Mouse (Mus musculus) WW6 (cell line): ENCODE measurements at regions not wholly inside any gene's neighbourhood (a gene's known extent, or its start where the extent isn't known, plus 50 kb on each side); places are given as distances from the start of the nearest gene placed in this dataset.

Source experiments
- DNase-seq: peaks from one replicate; pipeline ENCODE4 v3.0.0-alpha.2; 2013; ENCODE audit warnings: low read depth, low spot score

DNA sequence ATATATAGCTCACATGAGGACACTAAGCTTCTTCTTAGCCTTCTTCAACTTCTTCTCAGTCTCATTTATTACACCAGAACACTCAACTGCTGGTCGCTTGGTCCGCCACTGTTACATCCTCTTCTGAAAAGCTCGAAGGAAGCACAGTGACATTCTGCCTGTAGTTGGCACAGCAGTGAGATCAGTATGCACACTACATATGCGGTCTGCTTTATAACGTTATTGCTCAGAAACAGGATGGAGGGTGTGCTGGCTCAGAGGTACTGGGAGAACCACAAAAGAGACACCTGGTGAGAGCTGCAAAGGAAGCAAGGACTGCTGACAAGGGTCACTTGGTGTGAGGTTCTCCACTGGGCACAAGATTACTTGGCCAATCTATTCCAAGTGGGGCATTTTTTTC lies 179.5 kb downstream of the Ets1 start:
- no peak for DNase-seq

GRCm38 (mm10) chr9:32816649-32817425 lies 180.8 kb downstream of the Ets1 start:
- DNase-seq = no peak

DNA sequence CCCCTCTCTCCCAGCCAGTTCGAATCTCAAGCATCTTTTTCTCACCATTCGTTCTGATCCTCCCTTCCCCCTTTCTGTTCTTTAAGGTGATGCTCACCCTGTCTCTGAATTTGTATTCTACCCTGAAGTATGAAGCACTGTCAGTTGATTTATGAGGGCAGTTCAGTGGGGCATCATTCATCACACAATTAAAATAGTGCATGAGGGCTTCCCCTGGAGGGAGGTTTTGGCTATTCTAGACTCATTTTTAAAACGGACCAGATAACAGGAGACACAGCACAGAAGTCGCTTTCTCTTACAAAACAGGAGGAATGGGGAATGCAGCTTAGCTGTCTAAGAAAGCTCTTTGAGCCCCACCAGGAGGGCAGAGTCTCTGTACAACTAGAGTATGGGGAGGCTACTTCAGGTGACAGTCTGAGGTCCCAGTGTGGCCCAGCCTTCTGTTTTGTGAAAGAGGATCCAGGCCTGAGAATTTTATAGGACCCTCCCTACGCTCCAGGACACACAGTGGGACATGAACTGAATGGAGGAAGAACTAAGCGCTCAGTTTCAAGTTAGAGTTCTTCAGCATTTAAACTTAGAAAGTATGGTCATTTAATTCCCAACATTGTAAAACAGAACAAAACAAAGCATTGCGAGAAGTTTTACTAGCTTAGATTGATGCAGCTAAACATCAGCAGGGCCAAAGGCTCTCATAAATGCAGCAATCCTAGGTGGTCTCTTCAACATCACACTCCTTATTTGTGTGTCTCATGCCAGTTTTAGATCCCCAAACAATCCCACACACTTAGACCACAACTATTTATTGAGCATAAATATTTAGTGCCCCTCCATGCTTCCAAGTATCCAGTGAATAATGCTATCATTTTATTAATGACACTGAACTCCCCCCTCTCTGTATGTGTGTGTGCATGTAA lies 181.7 kb downstream of the Ets1 start:
- no peak for DNase-seq

- no peak for DNase-seq
Measured at GRCm38 (mm10) chr9:32823439-32824133, 187.6 kb downstream of the Ets1 start.

DNA sequence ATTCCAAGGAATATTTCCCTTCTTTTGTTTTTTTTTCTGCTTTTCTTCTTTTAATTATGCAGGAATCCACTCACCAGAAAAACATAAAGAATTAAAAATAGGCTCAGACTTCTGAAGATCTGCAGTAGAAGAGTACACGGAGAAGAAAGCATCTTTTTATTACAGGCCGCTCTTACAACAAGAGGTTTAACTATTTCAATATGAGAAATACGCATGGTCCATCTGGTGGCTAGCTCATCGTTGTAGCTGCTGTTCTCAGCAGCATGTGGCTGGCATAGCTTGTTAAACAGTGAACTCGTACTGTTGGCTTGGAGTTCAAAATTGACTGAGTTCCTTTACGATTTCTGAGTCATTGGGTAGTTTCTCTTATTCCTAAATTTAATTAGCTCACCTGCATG lies 188.1 kb downstream of the Ets1 start:
- no peak for DNase-seq

DNA sequence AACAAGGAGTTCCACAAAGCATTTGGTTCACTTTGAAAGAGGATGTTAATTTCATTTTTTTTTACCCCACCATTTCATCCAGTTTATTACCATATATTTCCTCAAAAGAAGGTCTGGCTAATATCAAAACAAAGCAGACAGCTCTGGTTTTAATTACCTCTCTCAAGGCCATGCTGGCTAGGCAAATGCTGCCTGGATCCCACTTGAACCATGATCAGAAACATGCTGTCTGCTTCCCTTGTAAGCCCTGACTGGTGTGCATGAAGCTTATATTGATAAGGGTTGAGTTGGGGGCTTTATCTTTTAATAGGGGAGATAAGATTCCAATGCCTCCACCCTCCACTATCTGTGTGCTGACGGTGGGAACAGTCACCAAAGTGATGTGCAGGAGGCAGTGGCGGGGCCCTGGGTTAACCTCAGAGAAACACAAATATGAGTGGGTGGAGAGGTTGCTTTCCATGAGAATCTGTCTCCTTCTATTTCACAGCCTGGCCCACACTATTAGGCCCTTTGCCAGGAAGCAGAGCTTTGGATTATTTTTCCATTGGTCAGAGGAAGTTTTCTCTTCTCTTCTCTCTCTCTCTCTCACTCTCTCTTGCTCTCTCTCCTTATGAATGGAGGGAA lies 194.4 kb downstream of the Ets1 start:
- DNase-seq = no peak

DNA sequence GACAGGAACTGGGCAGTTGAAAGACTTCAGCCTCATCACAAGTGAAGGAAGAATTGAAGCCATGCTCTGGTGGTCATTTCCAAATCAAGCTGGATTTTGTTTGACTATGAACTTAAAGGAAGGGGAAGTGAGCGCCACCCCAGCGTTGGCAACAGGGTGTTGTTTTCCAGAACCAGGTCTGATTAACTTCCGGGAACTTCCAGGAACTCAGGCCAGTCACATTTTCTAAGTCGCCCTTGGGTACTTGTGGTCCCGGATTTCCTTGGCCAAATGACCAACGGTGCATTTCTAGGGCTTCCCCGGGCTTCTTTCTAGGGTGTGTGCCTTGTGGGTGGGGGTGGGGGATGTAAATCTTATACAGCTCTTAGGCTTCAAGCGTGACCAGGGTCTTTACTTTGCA lies 197.4 kb downstream of the Ets1 start:
- DNase-seq = no peak

- no peak for DNase-seq
Measured at GRCm38 (mm10) chr9:32834751-32835625, 199.0 kb downstream of the Ets1 start.

DNA sequence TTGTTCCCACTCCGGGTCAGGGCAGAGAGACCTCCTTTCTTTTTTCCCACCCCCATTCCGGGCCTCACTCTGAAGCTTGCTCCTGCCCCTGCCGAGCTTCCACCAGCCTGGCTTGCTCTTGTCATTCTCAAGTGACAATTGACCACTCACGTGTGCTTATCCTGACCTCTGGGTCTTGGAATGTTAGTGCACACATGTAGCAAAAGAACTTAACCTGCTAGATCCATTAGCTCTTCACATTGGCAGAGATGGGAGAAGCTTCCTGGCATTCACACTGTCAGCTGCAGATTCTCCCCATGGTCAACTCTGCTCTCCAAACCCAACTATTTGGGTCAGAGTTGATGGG lies 199.6 kb downstream of the Ets1 start:
- DNase-seq = no peak

DNA sequence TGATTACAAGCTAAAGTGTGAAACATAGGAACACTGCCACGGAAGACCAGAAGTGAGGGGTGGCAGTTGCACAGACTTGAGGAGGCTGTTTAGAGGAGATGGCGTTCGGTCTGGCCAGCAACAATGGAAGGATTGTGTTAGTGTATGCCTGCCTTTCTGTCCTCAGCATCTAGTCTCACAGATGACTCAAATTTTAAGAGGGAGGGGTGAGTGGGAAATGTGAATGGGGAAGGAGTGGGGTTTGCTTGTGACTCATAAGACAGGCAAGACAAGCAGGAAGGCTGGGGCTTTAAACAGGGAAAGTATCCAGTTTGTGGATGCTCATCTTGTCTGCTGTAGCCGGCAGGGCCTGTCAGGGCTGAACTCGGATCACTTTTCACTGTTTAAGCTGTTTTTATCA lies 200.3 kb downstream of the Ets1 start:
- DNase-seq = no peak

- DNase-seq = no peak
Measured at GRCm38 (mm10) chr9:32847361-32847760, 211.3 kb downstream of the Ets1 start.

DNA sequence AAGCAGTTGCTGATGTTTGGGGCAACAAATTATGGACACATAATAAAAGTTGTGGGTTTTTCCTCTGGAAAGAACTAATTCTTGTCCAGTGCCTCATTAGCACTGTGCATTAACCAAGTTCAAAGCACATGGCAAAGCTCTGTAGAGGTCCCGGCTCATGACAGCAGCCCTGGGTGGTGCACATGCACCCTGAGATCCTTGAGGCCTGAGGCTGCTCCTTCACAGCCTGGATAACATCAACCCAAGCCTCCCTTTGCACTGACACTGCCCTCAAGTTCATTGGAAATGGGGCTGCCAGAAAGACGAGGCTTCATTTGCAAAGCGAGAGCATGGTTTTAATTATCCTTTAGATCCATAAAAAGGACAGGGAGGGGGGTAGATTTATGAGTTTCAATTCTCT lies 216.3 kb downstream of the Ets1 start:
- no peak for DNase-seq

DNA sequence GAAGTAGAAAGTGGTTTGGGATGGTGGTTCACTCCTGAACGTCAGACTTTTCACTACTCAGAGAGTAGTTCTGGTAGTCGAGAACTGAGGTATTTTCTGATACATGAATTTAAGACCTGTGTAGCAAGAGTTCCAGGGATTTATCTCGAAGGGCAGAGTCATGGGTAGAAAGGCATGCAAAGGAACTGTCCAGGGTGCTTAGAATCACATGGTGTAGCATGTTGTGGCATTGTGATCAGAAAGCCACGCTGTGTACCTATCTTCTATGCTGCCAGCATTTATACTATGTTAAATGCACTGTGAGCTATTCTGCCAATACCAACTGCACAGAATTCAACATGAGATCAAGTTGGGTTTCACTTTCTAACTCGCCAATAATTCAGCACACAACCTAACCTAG lies 227.3 kb downstream of the Ets1 start:
- DNase-seq = no peak

GRCm38 (mm10) chr9:32868936-32869335 lies 232.9 kb downstream of the Ets1 start:
- DNase-seq = no peak

DNA sequence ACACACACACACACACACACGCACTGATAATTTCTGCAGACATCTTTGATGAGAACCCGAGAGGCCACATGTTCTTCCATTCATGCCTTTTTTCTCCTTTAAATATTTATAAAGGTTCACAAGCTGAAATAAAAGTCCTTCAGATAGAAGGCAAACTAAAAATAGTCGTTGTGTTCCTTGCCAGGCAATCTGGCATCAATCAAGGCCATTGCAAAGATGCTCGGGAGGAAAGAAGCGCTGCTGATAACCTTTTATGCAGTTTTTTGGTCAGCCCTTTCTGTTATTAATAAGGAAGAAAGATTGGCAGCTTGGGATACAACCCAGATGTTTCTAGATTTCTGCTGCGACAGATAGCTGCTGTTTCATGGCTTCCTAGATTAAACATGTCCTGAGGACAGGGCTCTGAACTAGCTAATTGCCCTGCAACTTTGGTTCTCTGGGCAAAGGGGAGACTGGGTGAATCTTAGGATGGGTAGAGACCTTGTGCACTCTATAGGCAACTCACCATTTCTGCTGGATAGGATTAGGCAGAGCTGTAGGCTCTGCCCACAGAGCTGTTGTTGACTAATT lies 238.4 kb downstream of the Ets1 start:
- no peak for DNase-seq

DNA sequence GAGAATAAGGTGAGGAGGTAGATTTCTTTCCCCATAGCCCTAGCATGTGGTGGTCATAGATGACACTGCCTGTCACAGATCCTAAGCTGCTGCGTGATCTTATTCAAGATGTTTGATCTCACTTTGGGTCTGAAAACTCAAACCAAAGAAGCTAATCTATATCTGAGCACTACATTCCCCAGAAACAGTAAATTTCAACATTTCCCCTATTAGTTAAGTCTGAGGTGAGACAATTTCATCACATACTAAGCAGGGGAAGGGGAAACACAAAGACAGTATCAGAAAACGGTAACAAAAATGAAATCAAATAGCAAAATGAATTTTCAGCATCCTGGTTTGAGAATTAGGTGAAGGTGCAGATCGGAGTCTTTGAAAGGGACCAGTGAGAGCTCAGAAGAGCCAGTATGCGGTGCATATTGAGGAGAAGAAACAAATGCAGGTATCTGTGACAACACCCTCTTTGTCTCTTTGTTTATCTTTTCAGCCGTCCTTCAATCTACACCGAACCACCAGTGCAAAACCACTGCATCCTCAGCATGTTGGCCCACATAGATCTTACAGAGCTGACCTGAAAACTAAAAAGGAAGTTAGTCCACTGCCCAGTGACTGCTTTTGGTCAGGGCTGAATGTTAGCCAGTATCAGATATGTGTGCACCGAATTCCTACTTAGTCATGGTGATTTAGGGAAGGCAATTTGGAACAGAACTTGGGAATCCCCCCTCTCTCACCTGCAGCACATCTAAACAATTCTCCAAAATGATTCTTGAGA lies 247.0 kb downstream of the Ets1 start:
- no peak for DNase-seq

- DNase-seq = no peak
Measured at GRCm38 (mm10) chr9:32886008-32886650, 250.1 kb downstream of the Ets1 start.

DNA sequence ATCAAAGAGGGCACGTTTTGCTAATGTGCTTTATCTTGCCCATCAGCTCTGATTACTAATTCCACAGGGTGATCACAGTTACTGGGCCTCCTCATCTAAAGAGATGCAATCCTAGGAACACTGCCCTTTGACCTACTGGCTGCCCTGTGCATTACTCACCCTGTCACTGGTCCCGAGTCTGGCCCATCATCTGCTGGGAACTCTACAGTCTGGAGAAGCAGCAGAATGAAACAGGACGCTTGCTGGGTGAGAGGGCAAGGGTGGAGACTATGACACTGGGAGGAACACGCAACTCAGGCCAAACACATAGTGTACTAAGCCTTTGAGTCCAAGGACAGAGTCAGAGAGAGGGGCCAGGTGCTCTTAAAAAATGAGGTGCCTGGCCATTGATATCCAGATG lies 263.8 kb downstream of the Ets1 start:
- no peak for DNase-seq

DNA sequence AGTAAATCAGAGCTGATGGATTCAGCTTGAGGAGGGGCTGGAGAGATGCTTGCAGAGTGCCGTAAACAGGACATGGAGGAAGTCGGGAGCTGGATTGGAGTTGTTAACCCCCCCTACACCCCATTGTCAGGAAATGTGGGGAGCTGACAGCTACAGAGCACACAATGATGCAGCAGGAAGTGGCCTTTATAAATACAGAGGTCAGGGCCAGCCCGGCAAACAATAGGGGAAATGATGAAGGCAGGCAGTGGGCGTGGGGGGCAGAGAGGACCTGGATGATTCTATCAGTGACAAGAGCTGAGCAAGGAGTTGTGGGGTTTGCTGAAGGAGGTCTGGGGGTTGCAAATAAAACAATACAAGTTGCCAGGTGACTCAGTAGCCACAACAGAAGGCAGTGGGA lies 265.3 kb downstream of the Ets1 start:
- DNase-seq = no peak
